Mouse (Mus musculus) liver, embryonic 14.5 days (tissue): ENCODE results near the gene Ppp1r12b. TPM values are rescaled to one million over a fixed set of nuclear protein-coding genes. Genes with fewer than 3 reads are reported as not detected.

Experiments used
- ATAC-seq: fragments of 200-750 bp; cut with Nextera tagmentation; 2 replicates; pipeline ENCODE4 v1.8.0; 2017; ENCODE audit warnings: moderate number of reproducible peaks, mild to moderate bottlenecking, moderate library complexity; ENCODE audit not compliant: insufficient read depth
- DNase-seq, 3 experiments: peaks; one replicate each; pipeline ENCODE4 v3.0.0-alpha.2; 2012 to 2013; ENCODE audit warnings: low read depth in 3 of 3, low spot score in 3 of 3
- H3K27ac ChIP-seq: fragments of 300-500 bp; sonication (generic); 2 replicates; pipeline ENCODE4 v1.5.1; 2014; ENCODE audit warnings: moderate library complexity, mild to moderate bottlenecking, control low read depth, inconsistent platforms
- H3K27me3 ChIP-seq: fragments of 300-500 bp; sonication (generic); 2 replicates; pipeline ENCODE4 v1.6.1; 2014; ENCODE audit warnings: mild to moderate bottlenecking, low read length, moderate library complexity; ENCODE audit not compliant: control insufficient read depth, insufficient read depth
- H3K36me3 ChIP-seq: fragments of 300-500 bp; sonication (generic); replicated peaks from 2 replicates; pipeline ENCODE4 v1.6.1; 2014; ENCODE audit warnings: low read depth; ENCODE audit not compliant: control insufficient read depth, insufficient read depth
- H3K4me1 ChIP-seq, 2 experiments: fragments of 200-500 bp in 1 of 2; fragments of 300-500 bp in 1 of 2; sonication (generic) in 1 of 2; replicated peaks; 2 replicates each; pipeline ENCODE4 v1.6.1; 2012 to 2014; ENCODE audit warnings: antibody characterized with exemption in 1 of 2, inconsistent platforms in 1 of 2, low read length in 1 of 2; ENCODE audit not compliant: control insufficient read depth in 2 of 2, insufficient read depth in 2 of 2
- H3K4me2 ChIP-seq: fragments of 300-500 bp; sonication (generic); 2 replicates; pipeline ENCODE4 v1.6.1; 2014; ENCODE audit warnings: low read depth, mild to moderate bottlenecking, control low read depth, moderate library complexity
- H3K4me3 ChIP-seq, 2 experiments: fragments of 200-500 bp in 1 of 2; fragments of 300-500 bp in 1 of 2; sonication (generic) in 1 of 2; 2 replicates each; pipeline ENCODE4 v1.5.1; 2012 to 2014; ENCODE audit warnings: low read depth in 2 of 2, low read length in 2 of 2, mild to moderate bottlenecking in 2 of 2, control low read depth in 1 of 2, inconsistent platforms in 1 of 2, moderate library complexity in 1 of 2; ENCODE audit not compliant: insufficient read depth in 1 of 2
- H3K9ac ChIP-seq: fragments of 300-500 bp; sonication (generic); replicated peaks from 2 replicates; pipeline ENCODE4 v1.6.1; 2014; ENCODE audit warnings: mild to moderate bottlenecking, control low read depth, moderate library complexity
- H3K9me3 ChIP-seq: fragments of 300-500 bp; sonication (generic); 2 replicates; pipeline ENCODE4 v1.6.1; 2016; ENCODE audit warnings: low read length, mixed read lengths; ENCODE audit not compliant: control insufficient read depth
- CTCF ChIP-seq: IDR thresholded peaks from 2 replicates; pipeline ENCODE4 v1.5.1; 2016; ENCODE audit warnings: antibody characterized with exemption, low read depth, control low read depth
- EP300 ChIP-seq: IDR thresholded peaks from 2 replicates; pipeline ENCODE4 v1.6.1; 2016; ENCODE audit warnings: antibody characterized with exemption, low read depth
- WGBS: fragments of 180-500 bp; shearing (Covaris S2); extraction: QIAGEN DNeasy Blood & Tissue Kit; methylation state at CpG from one replicate; pipeline ENCODE4 v1.1.7; 2014; ENCODE audit not compliant: insufficient replicate concordance; 5-methylcytosine and 5-hydroxymethylcytosine counted together
- microRNA-seq: library from miRNA; unstranded; fragments of <30 nt; microRNA quantifications from one replicate; pipeline ENCODE4, GENCODE M21; 2016
- polyA plus RNA-seq, 2 experiments: library from polyadenylated mRNA; depleted of rRNA in 1 of 2; stranded (reverse) in 1 of 2; unstranded in 1 of 2; fragments of >200 nt; fragmentation: Nextera tagmentation in 1 of 2; extraction: Ambion mirVana in 1 of 2; gene quantifications; 2 replicates each; pipeline versions ENCODE4 v1.2.1 to v1.2.3; 2012 to 2014

Gene Ppp1r12b
- polyA plus RNA-seq, 2 experiments: 1.6 to 1.7 TPM

DNA sequence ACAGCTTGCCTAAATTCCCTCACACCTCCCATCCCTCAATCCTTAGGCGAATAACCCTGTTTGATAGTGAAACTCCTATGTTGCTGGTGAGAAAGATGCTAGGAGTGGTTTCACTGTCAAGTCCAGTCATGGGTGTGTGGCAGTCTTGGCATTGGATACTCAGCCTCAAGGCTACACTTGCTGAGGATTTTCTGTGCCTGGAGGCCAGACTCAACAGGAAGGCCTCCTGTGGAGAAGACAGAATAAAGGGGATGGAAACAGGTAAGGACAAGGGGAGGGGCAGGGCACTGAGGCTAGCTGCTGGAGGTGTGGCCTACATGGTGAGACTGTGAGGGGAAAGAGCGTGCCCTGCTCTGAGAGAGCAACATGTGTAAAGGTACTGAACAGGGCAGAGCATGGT, 249.2 kb downstream of the Ppp1r12b start:
- no peak overlapping the region for H3K9ac ChIP-seq
- H3K36me3 ChIP-seq: no peaks in the 10 kb centered on the region
- no peak for TF ChIP-seq CTCF
- TF ChIP-seq EP300: no peak
- H3K4me2 ChIP-seq: no peak overlapping the region
- DNase-seq: no peak
- H3K4me3 ChIP-seq: no peak overlapping the region
- H3K4me1 ChIP-seq: no peaks in the 10 kb centered on the region
- 50% methylated on average over 2 of the region's 2 CpGs for WGBS
- H3K9me3 ChIP-seq: no peaks in the 10 kb centered on the region
- H3K27ac ChIP-seq: no peak overlapping the region
- peaks cover 44% of the 10 kb centered on the region for H3K27me3 ChIP-seq
- ATAC-seq: no peak

Small RNA genes lying within 50 kb of the gene (microRNA-seq; reads per million reads assigned to microRNA genes)
- gene Gm22232: not detected

Other genes starting within 250 kb of the Ppp1r12b start
- gene Ube2t, start 6.6 kb upstream of the Ppp1r12b start, polyA plus RNA-seq (2012; rRNA removed): 16.3 and 22.2 TPM in 2 replicates
- gene Ube2t, start 6.6 kb upstream of the Ppp1r12b start, polyA plus RNA-seq (2014; fragmentation: Nextera tagmentation; extraction: Ambion mirVana): 37.2 and 37.6 TPM in 2 replicates
- gene Lgr6, start 149.3 kb upstream of the Ppp1r12b start, polyA plus RNA-seq (2012; rRNA removed): 0.02 TPM in 2 replicates
- gene Lgr6, start 149.3 kb upstream of the Ppp1r12b start, polyA plus RNA-seq (2014; fragmentation: Nextera tagmentation; extraction: Ambion mirVana): 0.05 and 0.08 TPM in 2 replicates
- gene Ptpn7, start 176.8 kb upstream of the Ppp1r12b start, polyA plus RNA-seq (2012; rRNA removed): 11.9 and 12.4 TPM in 2 replicates
- 8.6 and 9.4 TPM in 2 replicates for gene Ptpn7, start 176.8 kb upstream of the Ppp1r12b start, polyA plus RNA-seq (2014; fragmentation: Nextera tagmentation; extraction: Ambion mirVana)
- 8.1 and 9.2 TPM in 2 replicates for gene Arl8a, start 190.9 kb upstream of the Ppp1r12b start, polyA plus RNA-seq (2012; rRNA removed)
- 7.2 and 8.5 TPM in 2 replicates for gene Arl8a, start 190.9 kb upstream of the Ppp1r12b start, polyA plus RNA-seq (2014; fragmentation: Nextera tagmentation; extraction: Ambion mirVana)
- gene Gpr37l1, start 211.7 kb upstream of the Ppp1r12b start, polyA plus RNA-seq (2012; rRNA removed): 0.01 TPM in 1 of 2 replicates, not detected in the other
- not detected in 2 replicates for gene Gpr37l1, start 211.7 kb upstream of the Ppp1r12b start, polyA plus RNA-seq (2014; fragmentation: Nextera tagmentation; extraction: Ambion mirVana)